Mouse (Mus musculus): ENCODE data around the gene Zbtb7a. TPM values are rescaled to one million over a fixed set of nuclear protein-coding genes. Genes with fewer than 3 reads are reported as not detected.

Gene Zbtb7a
- polyA plus RNA-seq, 1 experiment from 2014 or later, result 54.1 TPM

DNA sequence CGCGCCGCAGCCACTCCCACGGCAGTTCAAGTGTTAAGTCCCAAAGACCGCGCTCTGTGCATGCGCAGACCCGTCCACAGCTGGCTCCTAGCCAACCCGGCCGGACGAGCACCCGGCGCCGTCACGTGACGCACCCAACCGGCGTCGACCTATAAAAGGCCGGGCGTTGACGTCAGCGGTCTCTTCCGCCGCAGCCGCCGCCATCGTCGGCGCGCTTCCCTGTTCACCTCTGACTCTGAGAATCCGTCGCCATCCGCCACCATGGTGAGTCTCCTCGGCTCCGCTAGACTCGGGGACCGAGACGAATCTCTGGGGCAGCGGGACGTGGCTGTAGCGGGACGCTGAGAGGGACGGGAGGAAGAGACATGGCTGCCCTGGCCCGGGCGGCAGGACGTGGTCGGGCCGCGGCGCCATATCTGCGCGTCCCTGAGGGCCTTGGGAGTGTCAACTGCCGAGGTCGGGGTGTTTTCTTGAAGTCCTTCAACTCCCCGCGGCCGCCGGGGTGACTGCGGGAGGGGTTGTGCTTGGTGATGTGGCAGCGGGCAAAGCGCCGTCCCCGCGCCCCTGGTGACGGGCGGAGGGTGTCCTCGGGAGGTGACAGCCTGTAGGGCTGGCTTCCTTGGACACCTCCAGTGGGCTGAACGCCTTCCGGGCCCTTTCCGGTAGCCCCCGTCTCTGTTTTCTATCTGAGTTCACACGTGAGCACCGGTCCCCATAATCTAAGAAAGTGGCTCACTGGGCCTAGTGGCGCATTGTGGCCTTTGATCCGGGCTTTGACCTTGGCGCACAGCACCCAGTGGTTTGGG is 41.6 kb downstream of the Zbtb7a start, which contains the start of gene Eef2:
Gene Eef2, plus strand, starts transcription at position 166 of the 806 bp plus-strand sequence.
- ATAC-seq, result peak; percentile 76

DNA sequence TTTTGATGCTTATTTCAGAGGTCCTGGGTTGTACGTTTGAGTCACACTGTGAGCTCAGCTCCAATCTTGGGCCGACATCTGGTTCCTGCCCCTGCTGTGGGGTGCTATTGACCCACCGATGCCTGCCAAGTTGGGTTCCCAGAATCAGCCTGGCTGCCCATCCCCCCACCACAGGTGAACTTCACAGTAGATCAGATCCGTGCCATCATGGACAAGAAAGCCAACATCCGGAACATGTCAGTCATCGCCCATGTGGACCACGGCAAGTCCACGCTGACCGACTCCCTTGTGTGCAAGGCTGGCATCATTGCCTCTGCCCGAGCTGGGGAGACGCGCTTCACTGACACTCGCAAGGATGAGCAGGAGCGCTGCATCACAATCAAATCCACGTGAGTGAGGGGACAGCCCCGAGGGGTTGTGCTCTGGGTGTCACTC is 42.5 kb downstream of the Zbtb7a start:
- H3K4me3 ChIP-seq (ENCODE audit: low read depth, low read length), result peak overlapping the region; percentile 90
- H3K9ac ChIP-seq (ENCODE audit: low read depth, low read length), result peak overlapping the region; percentile 96
- no peak for TF ChIP-seq CTCF (IDR thresholded peaks at IDR 0.05; ENCODE audit: low read depth)
- H3K4me1 ChIP-seq (replicated peaks; ENCODE audit: control insufficient read depth, insufficient read depth, low read length), result no peaks in the 10 kb centered on the region
- peak overlapping the region; percentile 75 for H3K4me2 ChIP-seq (replicated peaks; ENCODE audit: low read depth)
- WGBS, result 5% methylated on average over 16 of the region's 16 CpGs
- H3K9me3 ChIP-seq (ENCODE audit: control insufficient read depth), result no peaks in the 10 kb centered on the region
- ATAC-seq, result no peak
- H3K36me3 ChIP-seq (ENCODE audit: control insufficient read depth, insufficient read depth), result peaks cover 49% of the 10 kb centered on the region
- peak overlapping the region; percentile 92 for H3K27ac ChIP-seq (ENCODE audit: low read depth, low read length)
- no peaks in the 10 kb centered on the region for H3K27me3 ChIP-seq (replicated peaks; ENCODE audit: control insufficient read depth, insufficient read depth, low read length)

More for the DNA sequence above, 41.6 kb downstream of the Zbtb7a start, which contains the start of gene Eef2:
- Histone ChIP-seq H3K27ac (ENCODE audit: low read depth, low read length) (peak within 1 kb of the TSS; percentile 92), H3K9me3 (ENCODE audit: control insufficient read depth) (no peaks in the 10 kb centered on the region), H3K4me2 (replicated peaks; ENCODE audit: low read depth) (peak within 1 kb of the TSS; percentile 75), H3K9ac (ENCODE audit: low read depth, low read length) (peak within 1 kb of the TSS; percentile 96), H3K36me3 (ENCODE audit: control insufficient read depth, insufficient read depth) (peaks cover 43% of the 10 kb centered on the region), H3K4me1 (replicated peaks; ENCODE audit: control insufficient read depth, insufficient read depth, low read length) (no peaks in the 10 kb centered on the region), H3K4me3 (ENCODE audit: low read depth, low read length) (peak within 1 kb of the TSS; percentile 90), H3K27me3 (replicated peaks; ENCODE audit: control insufficient read depth, insufficient read depth, low read length) (no peaks in the 10 kb centered on the region)
- TF ChIP-seq CTCF (IDR thresholded peaks at IDR 0.05; ENCODE audit: low read depth), result no peak; the same call in 1 of the 2 replicates
- under 1% methylated on average over 76 of the region's 77 CpGs for WGBS

DNA sequence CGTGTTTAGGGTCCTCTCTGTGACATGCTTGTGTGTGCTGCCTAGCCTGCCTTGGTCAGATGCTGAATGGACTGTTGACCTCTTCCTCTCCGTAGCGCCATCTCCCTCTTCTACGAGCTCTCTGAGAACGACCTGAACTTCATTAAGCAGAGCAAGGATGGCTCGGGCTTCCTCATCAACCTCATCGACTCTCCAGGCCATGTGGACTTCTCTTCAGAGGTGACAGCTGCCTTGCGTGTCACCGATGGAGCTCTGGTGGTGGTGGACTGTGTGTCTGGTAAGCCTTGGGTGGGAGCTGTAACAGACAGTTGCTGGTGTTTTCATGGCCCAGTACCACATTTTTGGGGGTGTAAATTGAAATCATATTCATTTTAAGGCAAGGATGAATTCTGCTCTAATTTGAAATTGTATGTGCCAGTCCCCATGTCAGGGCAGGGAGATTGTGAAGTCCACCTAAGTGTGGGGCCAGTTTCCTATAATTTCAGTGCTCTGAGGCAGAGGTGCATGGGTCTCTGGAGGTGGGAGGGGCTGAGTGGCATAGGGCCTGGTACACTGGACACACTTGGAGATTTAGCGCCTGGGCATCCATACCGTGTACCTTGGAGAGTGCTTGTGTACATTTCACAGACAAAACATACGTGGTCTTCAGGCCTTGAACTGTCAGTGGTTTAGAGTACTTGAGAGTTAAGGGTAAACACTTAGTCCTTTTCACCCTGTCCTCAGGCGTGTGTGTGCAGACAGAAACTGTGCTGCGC is 43.1 kb downstream of the Zbtb7a start:
- ATAC-seq, result no peak
- whole genome bisulfite sequencing, result 43% methylated on average over 14 of the region's 14 CpGs
- peak overlapping the region; percentile 96 for H3K9ac ChIP-seq (ENCODE audit: low read depth, low read length)
- peak overlapping the region; percentile 90 for H3K4me3 ChIP-seq (ENCODE audit: low read depth, low read length)
- no peaks in the 10 kb centered on the region for H3K4me1 ChIP-seq (replicated peaks; ENCODE audit: control insufficient read depth, insufficient read depth, low read length)
- TF ChIP-seq CTCF (IDR thresholded peaks at IDR 0.05; ENCODE audit: low read depth), result no peak
- H3K27me3 ChIP-seq (replicated peaks; ENCODE audit: control insufficient read depth, insufficient read depth, low read length), result no peaks in the 10 kb centered on the region
- no peak overlapping the region for H3K27ac ChIP-seq (ENCODE audit: low read depth, low read length)
- H3K4me2 ChIP-seq (replicated peaks; ENCODE audit: low read depth), result peak overlapping the region; percentile 75
- H3K36me3 ChIP-seq (ENCODE audit: control insufficient read depth, insufficient read depth), result peaks cover 49% of the 10 kb centered on the region
- no peaks in the 10 kb centered on the region for H3K9me3 ChIP-seq (ENCODE audit: control insufficient read depth)

DNA sequence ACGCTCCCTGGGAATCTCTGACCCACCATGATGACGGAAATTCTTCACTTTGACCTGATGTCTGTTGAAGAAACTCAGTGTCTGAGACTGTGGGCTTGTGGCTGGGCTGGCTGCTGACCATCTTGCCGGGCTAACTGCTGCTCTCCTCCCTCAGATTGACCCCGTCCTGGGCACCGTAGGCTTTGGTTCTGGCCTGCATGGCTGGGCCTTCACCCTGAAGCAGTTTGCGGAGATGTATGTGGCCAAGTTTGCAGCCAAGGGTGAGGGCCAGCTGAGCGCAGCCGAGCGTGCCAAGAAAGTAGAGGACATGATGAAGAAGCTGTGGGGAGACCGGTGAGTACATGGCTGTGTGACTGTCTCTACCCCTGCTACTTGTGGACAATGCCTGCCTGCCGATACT is 43.9 kb downstream of the Zbtb7a start:
- H3K9ac ChIP-seq (ENCODE audit: low read depth, low read length), result no peak overlapping the region
- H3K36me3 ChIP-seq (ENCODE audit: control insufficient read depth, insufficient read depth), result peaks cover 49% of the 10 kb centered on the region
- H3K4me3 ChIP-seq (ENCODE audit: low read depth, low read length), result no peak overlapping the region
- no peaks in the 10 kb centered on the region for H3K27me3 ChIP-seq (replicated peaks; ENCODE audit: control insufficient read depth, insufficient read depth, low read length)
- H3K9me3 ChIP-seq (ENCODE audit: control insufficient read depth), result no peaks in the 10 kb centered on the region
- H3K4me2 ChIP-seq (replicated peaks; ENCODE audit: low read depth), result no peak overlapping the region
- H3K4me1 ChIP-seq (replicated peaks; ENCODE audit: control insufficient read depth, insufficient read depth, low read length), result no peaks in the 10 kb centered on the region
- no peak for ATAC-seq
- TF ChIP-seq CTCF (IDR thresholded peaks at IDR 0.05; ENCODE audit: low read depth), result no peak
- 85% methylated on average over 11 of the region's 11 CpGs for whole genome bisulfite sequencing
- no peak overlapping the region for H3K27ac ChIP-seq (ENCODE audit: low read depth, low read length)

DNA sequence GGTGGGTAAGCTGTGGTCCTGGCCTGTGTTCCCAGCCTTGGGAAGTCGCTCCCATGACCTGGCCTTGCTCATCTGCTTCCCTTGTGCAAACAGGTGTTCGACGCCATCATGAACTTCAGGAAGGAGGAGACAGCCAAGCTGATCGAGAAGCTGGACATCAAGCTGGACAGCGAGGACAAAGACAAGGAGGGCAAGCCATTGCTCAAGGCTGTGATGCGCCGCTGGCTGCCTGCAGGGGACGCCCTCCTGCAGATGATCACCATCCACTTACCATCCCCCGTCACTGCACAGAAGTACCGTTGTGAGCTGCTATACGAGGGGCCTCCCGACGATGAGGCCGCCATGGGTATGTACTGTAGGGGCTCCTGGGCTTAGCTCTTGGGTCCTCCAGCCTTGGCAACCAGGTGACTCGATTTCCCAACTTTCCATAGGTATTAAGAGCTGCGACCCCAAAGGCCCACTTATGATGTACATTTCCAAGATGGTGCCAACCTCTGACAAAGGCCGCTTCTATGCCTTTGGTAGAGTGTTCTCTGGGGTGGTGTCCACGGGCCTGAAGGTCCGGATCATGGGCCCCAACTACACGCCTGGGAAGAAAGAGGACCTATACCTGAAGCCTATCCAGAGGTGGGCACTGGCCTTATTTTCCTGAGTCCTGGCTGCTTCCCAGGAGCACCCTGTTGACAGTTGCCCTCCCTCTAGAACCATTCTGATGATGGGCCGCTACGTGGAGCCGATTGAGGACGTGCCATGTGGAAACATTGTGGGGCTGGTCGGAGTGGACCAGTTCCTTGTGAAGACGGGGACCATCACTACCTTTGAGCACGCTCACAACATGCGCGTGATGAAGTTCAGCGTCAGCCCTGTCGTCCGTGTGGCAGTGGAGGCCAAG is 44.7 kb downstream of the Zbtb7a start:
- 0 out of 2 replicates have a peak overlapping the region, but pooled peaks have one; percentile 21 for H3K27ac ChIP-seq (ENCODE audit: low read depth, low read length)
- H3K9ac ChIP-seq (ENCODE audit: low read depth, low read length), result no peak overlapping the region
- 86% methylated on average over 32 of the region's 32 CpGs for WGBS
- H3K36me3 ChIP-seq (ENCODE audit: control insufficient read depth, insufficient read depth), result peaks cover 55% of the 10 kb centered on the region
- no peaks in the 10 kb centered on the region for H3K4me1 ChIP-seq (replicated peaks; ENCODE audit: control insufficient read depth, insufficient read depth, low read length)
- TF ChIP-seq CTCF (IDR thresholded peaks at IDR 0.05; ENCODE audit: low read depth), result peak; percentile 47
- no peaks in the 10 kb centered on the region for H3K9me3 ChIP-seq (ENCODE audit: control insufficient read depth)
- no peaks in the 10 kb centered on the region for H3K27me3 ChIP-seq (replicated peaks; ENCODE audit: control insufficient read depth, insufficient read depth, low read length)
- ATAC-seq, result no peak
- no peak overlapping the region for H3K4me2 ChIP-seq (replicated peaks; ENCODE audit: low read depth)
- no peak overlapping the region for H3K4me3 ChIP-seq (ENCODE audit: low read depth, low read length)
